Mouse (Mus musculus): Measurements from ENCODE around the gene Gen1.

DNA sequence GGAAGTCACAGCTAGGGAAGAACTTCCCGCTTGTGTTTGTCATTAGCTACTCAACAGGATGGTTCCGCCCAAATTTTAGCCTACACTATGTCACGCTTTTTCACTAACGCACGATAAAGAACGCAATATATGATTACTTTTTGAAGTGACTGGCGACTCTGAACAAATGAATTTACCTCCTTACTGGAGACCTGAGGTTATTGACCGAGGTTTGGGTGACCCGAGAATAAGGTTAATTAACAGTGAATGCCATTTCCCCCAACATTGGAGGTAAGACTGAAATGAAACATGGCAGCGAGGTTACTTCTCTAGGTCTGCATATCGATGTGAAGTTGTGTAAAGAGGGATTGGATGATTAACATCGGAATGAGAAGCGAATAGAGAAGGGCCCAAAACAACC lies 706 bp downstream of the Gen1 start:
- TF ChIP-seq GATA1 (IDR thresholded peaks at IDR 0.05; ENCODE audit: low read length) (no peak), TAL1 (IDR thresholded peaks at IDR 0.05; ENCODE audit: low read length) (no peak)
